Mouse (Mus musculus): ENCODE results near the gene Cldn6.

DNA sequence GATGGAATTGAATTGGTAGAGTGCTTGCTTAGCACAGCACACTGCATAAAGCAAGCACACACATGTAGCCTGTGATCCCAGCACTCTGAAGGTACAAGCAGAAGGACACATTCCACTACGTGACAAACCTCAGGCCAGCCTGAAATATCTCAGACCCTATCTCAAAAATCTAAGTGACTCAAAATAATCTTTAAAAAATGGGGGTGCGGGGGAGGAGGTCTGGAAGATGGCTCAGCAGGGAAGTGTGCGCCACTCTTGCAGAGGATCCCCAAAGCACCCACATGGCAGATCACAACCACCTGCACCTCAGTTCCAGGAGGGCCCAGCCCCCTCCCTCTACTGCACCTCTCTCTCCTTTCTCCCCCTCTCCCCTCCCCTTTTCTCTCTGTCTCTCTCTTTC is 7.5 kb upstream of the Cldn6 start:
- no peak for TF ChIP-seq POLR2A (IDR thresholded peaks at IDR 0.05; ENCODE audit: extremely low read depth, insufficient read depth, low read length)
- TF ChIP-seq CTCF (IDR thresholded peaks at IDR 0.05; ENCODE audit: extremely low read depth, insufficient read depth, low read length): no peak
